Mouse (Mus musculus): ENCODE measurements around the gene Ninj2. TPM values are rescaled to one million over a fixed set of nuclear protein-coding genes. Genes with fewer than 3 reads are reported as not detected.
A peak's percentile ranks its signal among the peaks of the same experiment; 100 is the strongest.

The Ninj2 gene
- polyA plus RNA-seq, 1 experiment from 2014 or later, result not detected

- no peaks in the 10 kb centered on the region for H3K9me3 ChIP-seq
- ATAC-seq (ENCODE audit: low FRiP score, low read depth), result no peak
- no peaks in the 10 kb centered on the region for H3K4me1 ChIP-seq (replicated peaks)
- 83% methylated on average over 12 of the region's 12 CpGs for WGBS
- H3K4me3 ChIP-seq, result no peak overlapping the region
- no peak overlapping the region for H3K4me2 ChIP-seq
- no peaks in the 10 kb centered on the region for H3K36me3 ChIP-seq
- no peak overlapping the region for H3K9ac ChIP-seq
- no peaks in the 10 kb centered on the region for H3K27me3 ChIP-seq
- H3K27ac ChIP-seq (replicated peaks), result no peak overlapping the region
Observed at GRCm38 (mm10) chr6:120149458-120150120, 56.4 kb downstream of the Ninj2 start.

GRCm38 (mm10) chr6:120150206-120150605 is 57.1 kb downstream of the Ninj2 start:
- Histone ChIP-seq H3K27me3 (no peaks in the 10 kb centered on the region), H3K36me3 (no peaks in the 10 kb centered on the region), H3K4me1 (replicated peaks) (0 out of 2 replicates have a peak, but pooled peaks cover 4% of the 10 kb centered on the region), H3K4me3 (no peak overlapping the region), H3K4me2 (no peak overlapping the region), H3K9ac (no peak overlapping the region), H3K27ac (replicated peaks) (no peak overlapping the region), H3K9me3 (no peaks in the 10 kb centered on the region)
- 75% methylated on average over 3 of the region's 3 CpGs for WGBS
- no peak for ATAC-seq (ENCODE audit: low FRiP score, low read depth)

GRCm38 (mm10) chr6:120151616-120152053 is 58.5 kb downstream of the Ninj2 start:
- ATAC-seq (ENCODE audit: low FRiP score, low read depth), result no peak
- Histone ChIP-seq H3K9ac (no peak overlapping the region), H3K4me3 (no peak overlapping the region), H3K27me3 (no peaks in the 10 kb centered on the region), H3K4me2 (no peak overlapping the region), H3K9me3 (no peaks in the 10 kb centered on the region), H3K36me3 (no peaks in the 10 kb centered on the region), H3K4me1 (replicated peaks) (0 out of 2 replicates have a peak, but pooled peaks cover 4% of the 10 kb centered on the region), H3K27ac (replicated peaks) (no peak overlapping the region)
- WGBS, result 71% methylated on average over 3 of the region's 3 CpGs

GRCm38 (mm10) chr6:120152739-120153696 is 59.9 kb downstream of the Ninj2 start:
- Histone ChIP-seq H3K27ac (replicated peaks) (no peak overlapping the region), H3K36me3 (no peaks in the 10 kb centered on the region), H3K27me3 (no peaks in the 10 kb centered on the region), H3K4me1 (replicated peaks) (0 out of 2 replicates have a peak, but pooled peaks cover 10% of the 10 kb centered on the region), H3K4me3 (no peak overlapping the region), H3K9me3 (no peaks in the 10 kb centered on the region), H3K9ac (no peak overlapping the region), H3K4me2 (no peak overlapping the region)
- WGBS, result 79% methylated on average over 25 of the region's 26 CpGs
- no peak for ATAC-seq (ENCODE audit: low FRiP score, low read depth)

- Histone ChIP-seq H3K9me3 (no peaks in the 10 kb centered on the region), H3K4me2 (no peak overlapping the region), H3K9ac (no peak overlapping the region), H3K27me3 (no peaks in the 10 kb centered on the region), H3K4me3 (no peak overlapping the region), H3K36me3 (no peaks in the 10 kb centered on the region), H3K27ac (replicated peaks) (no peak overlapping the region), H3K4me1 (replicated peaks) (peaks cover 17% of the 10 kb centered on the region)
- WGBS, result 62% methylated on average over 5 of the region's 5 CpGs
- no peak for ATAC-seq (ENCODE audit: low FRiP score, low read depth)
Observed at GRCm38 (mm10) chr6:120154526-120155309, 61.6 kb downstream of the Ninj2 start.

- Histone ChIP-seq H3K9ac (no peak overlapping the region), H3K9me3 (no peaks in the 10 kb centered on the region), H3K27me3 (no peaks in the 10 kb centered on the region), H3K27ac (replicated peaks) (no peak overlapping the region), H3K4me3 (no peak overlapping the region), H3K36me3 (no peaks in the 10 kb centered on the region), H3K4me1 (replicated peaks) (peaks cover 18% of the 10 kb centered on the region), H3K4me2 (no peak overlapping the region)
- WGBS, result 89% methylated on average over 4 of the region's 4 CpGs
- no peak for ATAC-seq (ENCODE audit: low FRiP score, low read depth)
Observed at GRCm38 (mm10) chr6:120155510-120155909, 62.4 kb downstream of the Ninj2 start.

- Histone ChIP-seq H3K4me3 (no peak overlapping the region), H3K4me1 (replicated peaks) (peaks cover 18% of the 10 kb centered on the region), H3K9ac (no peak overlapping the region), H3K27me3 (no peaks in the 10 kb centered on the region), H3K36me3 (no peaks in the 10 kb centered on the region), H3K4me2 (no peak overlapping the region), H3K9me3 (no peaks in the 10 kb centered on the region), H3K27ac (replicated peaks) (no peak overlapping the region)
- WGBS, result 56% methylated on average over 6 of the region's 6 CpGs
- no peak for ATAC-seq (ENCODE audit: low FRiP score, low read depth)
Observed at GRCm38 (mm10) chr6:120157479-120157878, 64.3 kb downstream of the Ninj2 start.

- peak overlapping the region; percentile 41; the same call in 1 of the 2 replicates for H3K27ac ChIP-seq (replicated peaks)
- peak; percentile 90 for ATAC-seq (ENCODE audit: low FRiP score, low read depth)
Observed at GRCm38 (mm10) chr6:120159133-120159901, 66.2 kb downstream of the Ninj2 start.

GRCm38 (mm10) chr6:120162928-120163327 is 69.8 kb downstream of the Ninj2 start:
- no peak for ATAC-seq (ENCODE audit: low FRiP score, low read depth)
- H3K27me3 ChIP-seq, result no peaks in the 10 kb centered on the region
- H3K4me3 ChIP-seq, result no peak overlapping the region
- H3K9ac ChIP-seq, result no peak overlapping the region
- H3K27ac ChIP-seq (replicated peaks), result no peak overlapping the region
- no peaks in the 10 kb centered on the region for H3K36me3 ChIP-seq
- no peak overlapping the region for H3K4me2 ChIP-seq
- H3K4me1 ChIP-seq (replicated peaks), result peaks cover 9% of the 10 kb centered on the region
- no peaks in the 10 kb centered on the region for H3K9me3 ChIP-seq
- 80% methylated on average over 6 of the region's 6 CpGs for WGBS

More at GRCm38 (mm10) chr6:120159133-120159901, 66.2 kb downstream of the Ninj2 start:
- H3K27me3 ChIP-seq, result no peaks in the 10 kb centered on the region
- H3K4me3 ChIP-seq, result no peak overlapping the region
- H3K36me3 ChIP-seq, result no peaks in the 10 kb centered on the region
- no peak overlapping the region for H3K9ac ChIP-seq
- H3K4me1 ChIP-seq (replicated peaks), result peaks cover 18% of the 10 kb centered on the region
- H3K4me2 ChIP-seq, result no peak overlapping the region
- no peaks in the 10 kb centered on the region for H3K9me3 ChIP-seq
- WGBS, result 50% methylated on average over 9 of the region's 9 CpGs

GRCm38 (mm10) chr6:120164765-120165164 is 71.6 kb downstream of the Ninj2 start:
- no peak overlapping the region for H3K4me3 ChIP-seq
- peaks cover 1% of the 10 kb centered on the region; the same call in 1 of the 2 replicates for H3K4me1 ChIP-seq (replicated peaks)
- H3K9me3 ChIP-seq, result no peaks in the 10 kb centered on the region
- H3K36me3 ChIP-seq, result no peaks in the 10 kb centered on the region
- no peak overlapping the region for H3K9ac ChIP-seq
- WGBS, result 76% methylated on average over 4 of the region's 4 CpGs
- H3K4me2 ChIP-seq, result no peak overlapping the region
- no peaks in the 10 kb centered on the region for H3K27me3 ChIP-seq
- no peak for ATAC-seq (ENCODE audit: low FRiP score, low read depth)
- no peak overlapping the region for H3K27ac ChIP-seq (replicated peaks)

- 75% methylated on average over 4 of the region's 4 CpGs for WGBS
- H3K27me3 ChIP-seq, result no peaks in the 10 kb centered on the region
- no peak overlapping the region for H3K9ac ChIP-seq
- H3K36me3 ChIP-seq, result no peaks in the 10 kb centered on the region
- no peak overlapping the region for H3K4me2 ChIP-seq
- H3K9me3 ChIP-seq, result no peaks in the 10 kb centered on the region
- no peaks in the 10 kb centered on the region for H3K4me1 ChIP-seq (replicated peaks)
- H3K27ac ChIP-seq (replicated peaks), result no peak overlapping the region
- no peak for ATAC-seq (ENCODE audit: low FRiP score, low read depth)
- H3K4me3 ChIP-seq, result no peak overlapping the region
Observed at GRCm38 (mm10) chr6:120167574-120167973, 74.4 kb downstream of the Ninj2 start.

Measured in hindbrain, embryonic 15.5 days (tissue).